Mouse (Mus musculus) bone marrow, adult 2 months (tissue): ENCODE measurements around the gene Nr3c2. TPM values are rescaled to one million over a fixed set of nuclear protein-coding genes. Genes with fewer than 3 reads are reported as not detected.

Experiments
- H3K27ac ChIP-seq: fragments of 200-500 bp; 2 replicates; pipeline ENCODE4 v1.5.1; 2012; ENCODE audit warnings: low read depth, mild to moderate bottlenecking, control low read depth, inconsistent platforms, low read length; ENCODE audit not compliant: control insufficient read depth, poor library complexity, insufficient read depth
- H3K4me1 ChIP-seq: fragments of 200-500 bp; 2 replicates; pipeline ENCODE4 v1.6.1; 2011; ENCODE audit warnings: low read length; ENCODE audit not compliant: control insufficient read depth, insufficient read depth
- H3K4me3 ChIP-seq: fragments of 200-500 bp; replicated peaks from 2 replicates; pipeline ENCODE3; 2011; ENCODE audit warnings: mild to moderate bottlenecking, low read depth, low read length, control low read depth; ENCODE audit not compliant: control insufficient read depth
- CTCF ChIP-seq: fragments of 200-500 bp; IDR thresholded peaks from 2 replicates; pipeline ENCODE4 v1.5.1; 2011; ENCODE audit warnings: low read length, control low read depth; ENCODE audit not compliant: control insufficient read depth, insufficient read depth
- POLR2A ChIP-seq: fragments of 200-500 bp; IDR thresholded peaks from 2 replicates; pipeline ENCODE4 v1.6.1; 2011; ENCODE audit warnings: low read depth, mild to moderate bottlenecking, control low read depth, low read length, borderline replicate concordance; ENCODE audit not compliant: control insufficient read depth
- WGBS: fragments of 180-500 bp; shearing (Covaris S2); methylation state at CpG from one replicate; pipeline ENCODE4 v1.1.7; 2018; 5-methylcytosine and 5-hydroxymethylcytosine counted together
- polyA plus RNA-seq: library from polyadenylated mRNA; stranded (reverse); fragments of >200 nt; gene quantifications from 2 replicates; pipeline ENCODE4 v1.2.4, GENCODE M21; 2011; ENCODE audit warnings: low replicate concordance; ENCODE audit not compliant: missing spikeins, insufficient read depth, insufficient read length

Nr3c2 gene
- polyA plus RNA-seq, 1 experiment = 0.62 TPM

- Histone ChIP-seq H3K27ac (no peak overlapping the region), H3K4me1 (no peaks in the 10 kb centered on the region; the same call in 1 of the 2 replicates), H3K4me3 (no peak overlapping the region)
- 74% methylated on average over 5 of the region's 5 CpGs for WGBS
- TF ChIP-seq CTCF = no peak
- TF ChIP-seq POLR2A = no peak
Observed at GRCm38 (mm10) chr8:77041214-77041613, 142.0 kb downstream of the Nr3c2 start.

- H3K27ac ChIP-seq = no peak overlapping the region
- no peaks in the 10 kb centered on the region; the same call in 1 of the 2 replicates for H3K4me1 ChIP-seq
- no peak for TF ChIP-seq POLR2A
- no peak for TF ChIP-seq CTCF
- H3K4me3 ChIP-seq = no peak overlapping the region
- 76% methylated on average over 12 of the region's 12 CpGs for WGBS
Observed at GRCm38 (mm10) chr8:77044849-77045248, 145.6 kb downstream of the Nr3c2 start.

GRCm38 (mm10) chr8:77045711-77046110 is 146.5 kb downstream of the Nr3c2 start:
- H3K4me3 ChIP-seq = no peak overlapping the region
- TF ChIP-seq POLR2A (no peak), CTCF (no peak)
- 76% methylated on average over 1 of the region's 1 CpGs for WGBS
- H3K27ac ChIP-seq = no peak overlapping the region
- no peaks in the 10 kb centered on the region; the same call in 1 of the 2 replicates for H3K4me1 ChIP-seq

- Histone ChIP-seq H3K27ac (no peak overlapping the region), H3K4me1 (no peaks in the 10 kb centered on the region; the same call in 1 of the 2 replicates), H3K4me3 (no peak overlapping the region)
- WGBS = 94% methylated on average over 5 of the region's 5 CpGs
- TF ChIP-seq CTCF (no peak), POLR2A (no peak)
Observed at GRCm38 (mm10) chr8:77046217-77046616, 147.0 kb downstream of the Nr3c2 start.

GRCm38 (mm10) chr8:77046731-77047130 is 147.5 kb downstream of the Nr3c2 start:
- WGBS = 62% methylated on average over 3 of the region's 3 CpGs
- Histone ChIP-seq H3K27ac (no peak overlapping the region), H3K4me3 (no peak overlapping the region), H3K4me1 (no peaks in the 10 kb centered on the region; the same call in 1 of the 2 replicates)
- TF ChIP-seq CTCF (no peak), POLR2A (no peak)

GRCm38 (mm10) chr8:77051399-77052275 is 152.4 kb downstream of the Nr3c2 start:
- TF ChIP-seq POLR2A = no peak
- no peak for TF ChIP-seq CTCF
- Histone ChIP-seq H3K4me3 (no peak overlapping the region), H3K27ac (no peak overlapping the region), H3K4me1 (no peaks in the 10 kb centered on the region)
- 83% methylated on average over 10 of the region's 10 CpGs for WGBS

- 87% methylated on average over 3 of the region's 3 CpGs for WGBS
- Histone ChIP-seq H3K27ac (no peak overlapping the region), H3K4me3 (no peak overlapping the region), H3K4me1 (no peaks in the 10 kb centered on the region; the same call in 1 of the 2 replicates)
- TF ChIP-seq POLR2A (no peak), CTCF (no peak)
Observed at GRCm38 (mm10) chr8:77055492-77056021, 156.3 kb downstream of the Nr3c2 start.

GRCm38 (mm10) chr8:77056853-77057252 is 157.6 kb downstream of the Nr3c2 start:
- TF ChIP-seq CTCF = no peak
- no peak for TF ChIP-seq POLR2A
- no peak overlapping the region for H3K27ac ChIP-seq
- no peak overlapping the region for H3K4me3 ChIP-seq
- WGBS = 89% methylated on average over 6 of the region's 6 CpGs
- H3K4me1 ChIP-seq = no peaks in the 10 kb centered on the region; the same call in 1 of the 2 replicates
